Mouse (Mus musculus): ENCODE measurements around the gene Cyp2j6. TPM values are rescaled to one million over a fixed set of nuclear protein-coding genes. Genes with fewer than 3 reads are reported as not detected.
"Not testable (repeated sequence)": the region's sequence is repeated elsewhere in the genome, so short reads cannot be mapped to it uniquely, and the experiment has no call there.

Cyp2j6 gene
- 1 to 10 TPM; 1.3 TPM for total RNA-seq (2021)
- long read RNA-seq, experiment 1, partial matches to known transcripts, result 0 of 3 reads
- long read RNA-seq, experiment 1, other reads (novel, unspliced or antisense), result 1 of 3 reads
- long read RNA-seq, experiment 2, partial matches to known transcripts, result 0 of 1 reads
- long read RNA-seq, experiment 2, other reads (novel, unspliced or antisense), result 0 of 1 reads

- intact Hi-C loops (cut with DNase I), result no loop called here
Measured at GRCm38 (mm10) chr4:96553133-96553819, at the start of gene Cyp2j6. Cyp2j6 (minus strand) TSS chr4:96553661.

DNA sequence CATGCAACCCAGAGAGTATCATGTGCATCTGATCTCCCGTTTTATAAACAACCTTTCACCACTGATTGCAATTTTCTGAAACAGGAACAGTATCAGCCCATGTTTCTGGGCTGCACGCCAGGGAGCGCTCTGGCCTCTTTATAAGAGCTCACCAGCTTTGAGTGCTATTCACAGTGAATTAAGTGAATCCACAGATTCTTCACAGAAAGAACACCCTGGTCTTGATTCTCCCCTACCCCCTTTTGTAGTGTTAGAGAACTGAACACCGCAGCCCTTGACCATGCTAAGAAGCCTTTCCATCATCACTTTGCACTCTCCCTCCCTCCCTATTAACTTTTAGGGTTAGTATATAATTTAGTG is 38.3 kb upstream of the Cyp2j6 start:
- peak; percentile 53 to 69 for DNase-seq
- intact Hi-C loops (cut with DNase I), result no loop called here

More at GRCm38 (mm10) chr4:96553133-96553819, at the start of gene Cyp2j6:
- peak; percentile 13 to 30 for DNase-seq

GRCm38 (mm10) chr4:96590911-96591790 is 37.7 kb upstream of the Cyp2j6 start, which contains the start of gene Cyp2j9:
Cyp2j9 (minus strand) TSS chr4:96591578.
- DNase-seq, result peak; percentile 63 to 67
- intact Hi-C loops (cut with DNase I), result no loop called here

DNA sequence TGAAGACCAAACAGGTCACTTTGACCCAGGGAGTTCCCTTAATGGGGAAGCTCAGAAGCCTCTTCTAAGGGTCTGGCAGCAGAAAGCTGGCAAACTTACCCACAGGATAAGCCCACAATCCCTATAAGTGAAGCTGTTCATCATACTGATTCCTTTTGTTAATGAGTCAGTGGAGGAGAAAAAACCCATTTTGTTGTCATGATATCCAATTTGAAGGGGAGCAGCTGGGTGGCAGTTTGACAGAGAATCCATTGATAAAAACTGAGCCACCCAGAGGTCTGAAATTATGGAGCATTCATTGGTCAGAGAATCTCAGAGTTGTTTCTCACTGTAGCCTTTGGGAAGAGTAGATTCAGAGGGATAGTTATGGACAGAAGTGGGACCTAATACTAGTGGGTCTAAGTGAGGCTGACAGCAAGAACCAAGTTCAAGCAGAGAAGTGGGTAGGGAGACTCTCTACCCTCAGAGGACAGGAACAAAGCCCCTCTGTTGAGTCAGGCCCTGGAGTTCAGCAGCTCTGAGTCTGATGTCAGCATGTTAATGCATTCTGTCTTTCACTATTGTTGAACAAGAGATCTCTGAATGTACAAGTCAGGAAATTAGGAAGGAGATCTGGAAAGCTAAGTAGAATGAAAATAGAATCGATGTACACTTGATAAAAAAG is 28.1 kb upstream of the Cyp2j6 start:
- intact Hi-C loops (cut with DNase I), result no loop called here
- DNase-seq, result no peak

GRCm38 (mm10) chr4:96580351-96580750 is 26.9 kb upstream of the Cyp2j6 start:
- intact Hi-C loops (cut with DNase I); DNase-seq: not testable (repeated sequence)

DNA sequence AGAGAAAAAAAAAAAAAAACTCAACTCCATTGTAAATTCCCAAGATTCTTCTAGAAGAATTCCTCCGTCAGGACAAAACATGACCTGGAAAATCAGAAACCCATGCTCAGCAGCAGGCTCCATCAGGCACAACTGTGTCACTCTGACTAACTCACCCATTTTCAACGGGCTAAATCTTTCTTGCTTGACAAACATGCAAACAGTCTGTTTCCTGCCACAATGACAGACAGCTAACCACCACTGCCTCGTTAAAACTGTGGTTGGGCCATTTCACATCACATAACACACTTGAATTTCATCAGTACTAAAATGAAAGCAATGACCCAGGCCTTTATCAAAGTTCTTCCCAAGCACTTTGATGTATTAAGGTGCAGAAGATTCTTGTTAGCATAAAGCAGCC is 16.0 kb upstream of the Cyp2j6 start:
- intact Hi-C loops (cut with DNase I), result no loop called here
- DNase-seq, result no peak

GRCm38 (mm10) chr4:96567988-96568387 is 14.5 kb upstream of the Cyp2j6 start:
- intact Hi-C loops (cut with DNase I), result no loop called here

DNA sequence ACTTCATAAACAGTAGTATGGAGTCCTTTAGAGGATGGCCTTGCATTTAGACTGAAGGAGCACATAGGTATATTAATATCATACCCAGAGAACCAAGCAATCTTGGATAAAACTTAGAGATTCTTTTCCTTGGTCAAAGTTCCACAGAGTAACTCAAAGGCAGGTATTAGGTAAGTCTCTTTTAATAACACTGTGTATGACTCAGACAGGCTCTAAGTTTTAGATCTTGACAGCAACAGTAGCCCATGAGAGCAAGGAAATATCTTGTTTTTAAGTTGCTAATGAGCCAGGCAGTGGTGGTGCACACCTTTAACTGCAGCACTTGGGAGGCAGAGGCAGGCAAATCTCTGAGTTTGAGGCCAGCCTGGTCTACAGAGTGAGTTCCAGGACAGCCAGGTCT is 12.3 kb upstream of the Cyp2j6 start:
- intact Hi-C loops (cut with DNase I), result no loop called here
- no peak for DNase-seq

More at GRCm38 (mm10) chr4:96567988-96568387, 14.5 kb upstream of the Cyp2j6 start:
- no peak for DNase-seq

- no peak for DNase-seq
- intact Hi-C loops (cut with DNase I), result no loop called here
Measured at GRCm38 (mm10) chr4:96560464-96560863, 7.0 kb upstream of the Cyp2j6 start.

DNA sequence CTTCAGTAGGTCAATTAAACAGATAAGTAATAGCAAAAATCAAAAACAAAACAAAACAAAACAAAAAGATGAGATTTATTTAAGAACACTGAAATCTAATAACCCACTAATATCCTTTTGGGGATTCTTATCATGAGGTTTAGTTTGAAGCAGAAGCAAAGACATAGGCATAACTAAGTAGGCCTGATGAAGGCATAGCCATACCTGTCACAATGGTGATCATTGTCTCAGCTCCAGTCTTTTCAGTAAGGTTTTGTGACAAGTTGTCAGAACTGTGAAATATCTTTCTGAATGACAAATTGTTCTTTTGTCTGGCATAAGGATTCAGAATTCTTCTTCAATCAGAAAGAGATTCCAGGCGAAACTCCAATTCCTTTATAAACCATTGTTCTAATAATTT is 6.3 kb upstream of the Cyp2j6 start:
- intact Hi-C loops (cut with DNase I), result no loop called here
- no peak for DNase-seq

DNA sequence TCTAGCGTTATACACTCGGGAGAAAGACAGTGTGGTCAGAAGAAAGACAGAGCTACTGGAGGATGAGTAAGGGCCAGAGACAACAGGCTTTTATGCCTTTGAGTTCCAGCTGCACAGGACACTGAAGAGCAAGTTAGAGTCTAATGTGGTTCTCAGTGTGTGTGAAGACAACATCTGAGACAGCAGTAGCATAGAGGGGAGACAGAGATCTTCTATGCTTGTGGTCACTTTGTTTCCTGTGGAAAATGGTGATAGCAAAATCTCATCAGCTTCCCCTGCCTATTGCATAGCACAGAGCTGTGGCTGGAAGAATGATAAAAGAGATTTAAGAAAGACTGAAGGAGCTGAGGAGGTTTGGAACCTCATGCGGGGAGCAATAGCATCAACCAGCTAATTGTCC is 1.8 kb downstream of the Cyp2j6 start:
- intact Hi-C loops (cut with DNase I), result no loop called here
- DNase-seq, result no peak

- intact Hi-C loops (cut with DNase I), result no loop called here
- no peak for DNase-seq
Measured at GRCm38 (mm10) chr4:96545976-96546375, 7.5 kb downstream of the Cyp2j6 start.

- no peak for DNase-seq
- intact Hi-C loops (cut with DNase I), result no loop called here
Measured at GRCm38 (mm10) chr4:96525772-96526171, 27.7 kb downstream of the Cyp2j6 start.

GRCm38 (mm10) chr4:96522256-96522655 is 31.2 kb downstream of the Cyp2j6 start:
- DNase-seq, result no peak
- intact Hi-C loops (cut with DNase I), result no loop called here

GRCm38 (mm10) chr4:96510083-96510482 is 43.4 kb downstream of the Cyp2j6 start:
- no peak for DNase-seq
- intact Hi-C loops (cut with DNase I), result no loop called here

DNA sequence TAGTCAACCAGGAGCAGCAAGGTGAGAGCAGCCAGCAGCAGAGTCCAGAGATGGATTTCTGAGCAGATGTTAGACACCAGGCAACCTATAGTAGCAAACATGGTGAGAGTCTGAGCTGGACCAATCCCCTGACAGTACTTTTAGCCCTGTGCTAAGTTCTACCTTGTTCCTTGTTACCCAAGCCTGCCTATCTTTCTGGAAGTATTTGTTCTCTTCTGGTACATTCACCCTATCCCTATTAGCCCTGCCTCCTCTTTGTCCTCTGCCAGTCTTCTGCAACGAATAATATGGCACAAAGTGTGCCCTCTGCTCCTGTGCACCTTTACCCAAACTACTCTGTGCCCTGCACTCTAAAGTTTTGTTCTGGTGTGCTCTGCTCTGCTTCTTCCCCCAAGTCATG is 46.2 kb downstream of the Cyp2j6 start, which contains the start of gene Cyp2j8:
Cyp2j8 (minus strand) TSS at position 101 of the 400 bp plus-strand sequence.
- DNase-seq, result no peak
- intact Hi-C loops (cut with DNase I), result no loop called here

Other genes starting within 250 kb of the Cyp2j6 start
- gene Cyp2j11, start 205.0 kb downstream of the Cyp2j6 start, total RNA-seq (2021), result not detected
- gene Cyp2j8, start 46.3 kb downstream of the Cyp2j6 start, total RNA-seq (2021), result not detected
- gene Cyp2j9, start 37.9 kb upstream of the Cyp2j6 start, total RNA-seq (2021), result under 1 TPM; 0.39 to 0.77 TPM
- not detected for gene Cyp2j5, start 110.5 kb upstream of the Cyp2j6 start, total RNA-seq (2021)
- not detected for gene Gm12695, start 231.5 kb upstream of the Cyp2j6 start, total RNA-seq (2021)

Data from gastrocnemius, postnatal 36 days (tissue).